Comparison of ENCODE assay signal across 10 mouse cellular contexts in the genomic region with DNA sequence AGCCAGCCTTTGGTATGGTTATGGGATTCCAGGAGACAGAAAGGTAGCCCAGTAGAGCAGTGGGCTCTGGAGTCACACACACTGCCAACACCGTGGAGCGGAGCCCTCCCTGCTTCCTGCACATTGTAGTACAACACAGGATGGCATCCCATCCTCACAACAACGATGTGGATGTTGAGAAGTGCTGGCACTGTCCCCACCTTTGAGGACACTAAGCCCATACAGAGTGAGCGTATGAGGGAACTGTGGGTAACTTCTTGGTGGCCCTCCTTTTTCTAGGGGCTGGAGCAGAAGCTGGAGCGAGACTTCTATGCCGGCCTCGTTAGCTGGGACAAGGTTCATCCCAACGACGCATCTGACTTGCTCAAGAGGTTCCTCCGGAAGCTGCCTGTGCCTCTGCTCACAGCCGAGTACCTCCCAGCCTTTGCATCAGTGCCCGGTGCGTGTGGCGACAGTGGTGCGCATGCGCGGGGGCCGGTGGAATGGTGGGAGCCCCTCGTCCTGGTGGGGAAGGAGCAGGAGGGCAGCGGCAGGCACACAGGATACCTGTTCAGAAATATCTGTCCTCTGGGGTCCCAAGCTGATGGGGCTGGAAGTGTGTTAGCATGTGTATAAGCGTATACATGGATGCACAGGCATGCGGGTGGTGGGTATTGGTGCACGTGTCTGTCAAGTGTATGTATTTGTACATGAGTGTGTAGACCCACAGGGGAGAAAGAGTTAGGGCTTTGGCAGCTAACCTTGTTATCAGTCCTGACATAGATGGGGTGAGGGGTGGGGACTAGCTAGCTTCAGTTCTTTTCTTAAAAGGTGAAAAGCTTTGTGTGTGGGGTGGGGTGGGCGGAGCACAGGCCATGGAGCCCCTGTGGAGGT. TPM values are rescaled to one million over a fixed set of nuclear protein-coding genes. Genes with fewer than 3 reads are reported as not detected.
DNase-seq lines count a peak whose midpoint lies in the region; ATAC-seq and TF ChIP-seq lines count a peak whose summit lies in the region.
"Had no signal": no experiment of that assay in that cellular context is flagged by ENCODE, and none has a peak within 500 bp of the region (broad histone marks: within the 10 kb centered on the region; RNA-seq: fewer than 3 reads in every experiment).

No protein-coding gene starts in this region.

- H3K4me1 ChIP-seq in forebrain, embryonic 13.5 days: no peaks in the 10 kb centered on the region
- H3K4me1 ChIP-seq in liver, postnatal 0 days (ENCODE audit: insufficient read depth): no peaks in the 10 kb centered on the region

- 0 out of 2 replicates have a peak, but pooled peaks cover 2% of the 10 kb centered on the region for H3K27me3 ChIP-seq in forebrain, embryonic 13.5 days
- no peaks in the 10 kb centered on the region for H3K27me3 ChIP-seq in liver, postnatal 0 days (ENCODE audit: insufficient read depth, low read length)

- no peak for TF ChIP-seq CTCF in liver, postnatal 0 days (IDR thresholded peaks at IDR 0.05; ENCODE audit: low read depth)

- peak; percentile 48 for DNase-seq in thymus, postnatal 0 days (ENCODE audit: low spot score)
- no peak for DNase-seq in thymus, adult 18-20 months
- peak; percentile 38 for DNase-seq in liver, postnatal 0 days
- peak; percentile 30 for DNase-seq in thymus, postnatal 25 days
- no peak for DNase-seq in spleen, postnatal 36 days (ENCODE audit: low spot score in 2 of 2)
- DNase-seq in heart, adult 8-10 months (ENCODE audit: low spot score): no peak
- DNase-seq: adrenal gland, adult 8-10 months; kidney, adult 18-20 months had no signal

- H3K9me3 ChIP-seq in forebrain, embryonic 13.5 days (replicated peaks): no peaks in the 10 kb centered on the region
- no peaks in the 10 kb centered on the region for H3K9me3 ChIP-seq in liver, postnatal 0 days (ENCODE audit: low read length)

- 51% methylated on average over 24 of the region's 24 CpGs for WGBS in forebrain, embryonic 13.5 days
- WGBS in liver, postnatal 0 days (ENCODE audit: insufficient replicate concordance): 47% methylated on average over 24 of the region's 24 CpGs

- no peak overlapping the region for H3K4me3 ChIP-seq in forebrain, embryonic 13.5 days
- no peak overlapping the region for H3K4me3 ChIP-seq in liver, postnatal 0 days (ENCODE audit: low read depth, low read length)

- 0 out of 2 replicates have a peak, but pooled peaks have one; percentile 59 for ATAC-seq in forebrain, embryonic 13.5 days
- ATAC-seq in liver, postnatal 0 days: no peak
- ATAC-seq in activated CD4-positive, CD25-positive, alpha-beta regulatory T cell, adult 4 months: no peak

- no peaks in the 10 kb centered on the region for H3K36me3 ChIP-seq in forebrain, embryonic 13.5 days (ENCODE audit: poor library complexity, severe bottlenecking)
- no peaks in the 10 kb centered on the region for H3K36me3 ChIP-seq in liver, postnatal 0 days (replicated peaks; ENCODE audit: insufficient read depth, low read length)

- H3K27ac ChIP-seq in forebrain, embryonic 13.5 days: no peak overlapping the region
- H3K27ac ChIP-seq in liver, postnatal 0 days (ENCODE audit: low read depth): no peak overlapping the region

- H3K4me2 ChIP-seq in forebrain, embryonic 13.5 days: peak overlapping the region; percentile 50
- H3K4me2 ChIP-seq in liver, postnatal 0 days (ENCODE audit: low read depth, low read length): no peak overlapping the region; the same call in 1 of the 2 replicates

- TF ChIP-seq EP300 in liver, postnatal 0 days (IDR thresholded peaks at IDR 0.05; ENCODE audit: low read depth): no peak

- 0 out of 2 replicates have a peak overlapping the region, but pooled peaks have one; percentile 10 for H3K9ac ChIP-seq in forebrain, embryonic 13.5 days
- no peak overlapping the region for H3K9ac ChIP-seq in liver, postnatal 0 days (replicated peaks)

RNA-seq across cellular contexts. Expression of gene Arhgap40, which starts 27.1 kb away (rescaled TPM):
- polyA plus RNA-seq in thymus, postnatal 0 days (2015; fragmentation: Nextera tagmentation; extraction: Ambion mirVana): 0.10 TPM in 1 of 2 replicates, not detected in the other
- polyA plus RNA-seq in forebrain, embryonic 13.5 days (2015; fragmentation: Nextera tagmentation; extraction: Ambion mirVana): 0.25 and 0.28 TPM in 2 replicates
- polyA plus RNA-seq in liver, postnatal 0 days (2015; fragmentation: Nextera tagmentation; extraction: Ambion mirVana): not detected in 2 replicates
- not detected for polyA plus RNA-seq in activated CD4-positive, CD25-positive, alpha-beta regulatory T cell, adult 4 months (2017; shearing (Covaris generic))
- total RNA-seq in heart, adult 8-10 months (2022): not detected
- total RNA-seq: adrenal gland, adult 8-10 months had no signal

RNA-seq across cellular contexts. Expression of gene Adig, which starts 37.3 kb away (rescaled TPM):
- polyA plus RNA-seq in thymus, postnatal 0 days (2015; fragmentation: Nextera tagmentation; extraction: Ambion mirVana): 0.22 and 1.2 TPM in 2 replicates
- not detected in 2 replicates for polyA plus RNA-seq in forebrain, embryonic 13.5 days (2015; fragmentation: Nextera tagmentation; extraction: Ambion mirVana)
- polyA plus RNA-seq in liver, postnatal 0 days (2015; fragmentation: Nextera tagmentation; extraction: Ambion mirVana): not detected in 2 replicates
- not detected for polyA plus RNA-seq in activated CD4-positive, CD25-positive, alpha-beta regulatory T cell, adult 4 months (2017; shearing (Covaris generic))
- total RNA-seq in heart, adult 8-10 months (2022): 10 to 100 TPM in 1 of 4 experiments, 1 to 10 TPM in 3; 3.6 to 11.6 (median 6.1) TPM

Comparison
In these comparisons a context has a peak if more than half of its experiments do, and no peak if none do; other contexts are left out.
1. DNase-seq: peak in thymus, postnatal 0 days (single experiment), liver, postnatal 0 days (single experiment) and thymus, postnatal 25 days (single experiment); none in thymus, adult 18-20 months (0 of 2), spleen, postnatal 36 days (0 of 2) and heart, adult 8-10 months (single experiment).